Mouse (Mus musculus): Measurements from ENCODE around the gene Lypd5. TPM values are rescaled to one million over a fixed set of nuclear protein-coding genes. Genes with fewer than 3 reads are reported as not detected.

Gene Lypd5
- total and polyA plus RNA-seq, 2 experiments from 2014 or later, result 0.13 TPM; not detected in 1

- ATAC-seq (no peak), DNase-seq (ENCODE audit: low spot score) (no peak)
- no peak overlapping the region for H3K4me3 ChIP-seq (ENCODE audit: low read length)
- H3K27me3 ChIP-seq (ENCODE audit: insufficient read depth, low read length), result no peaks in the 10 kb centered on the region
- WGBS, result 77% methylated on average over 4 of the region's 4 CpGs
- TF ChIP-seq CTCF (IDR thresholded peaks at IDR 0.05; ENCODE audit: low read depth), result no peak
- H3K9me3 ChIP-seq (ENCODE audit: low read length), result no peaks in the 10 kb centered on the region
- no peaks in the 10 kb centered on the region for H3K36me3 ChIP-seq (ENCODE audit: insufficient read depth, low read length)
- H3K4me1 ChIP-seq (ENCODE audit: insufficient read depth, low read length), result no peaks in the 10 kb centered on the region
- no peak overlapping the region for H3K4me2 ChIP-seq (ENCODE audit: low read depth, low read length)
- H3K27ac ChIP-seq, result no peak overlapping the region
- no peak overlapping the region for H3K9ac ChIP-seq (replicated peaks; ENCODE audit: low read length)
Measured at GRCm38 (mm10) chr7:24322593-24322992, 26.4 kb upstream of the Lypd5 start.

GRCm38 (mm10) chr7:24325197-24325596, 23.8 kb upstream of the Lypd5 start:
- no peak overlapping the region for H3K27ac ChIP-seq
- no peak overlapping the region for H3K4me3 ChIP-seq (ENCODE audit: low read length)
- no peak for ATAC-seq
- no peak for TF ChIP-seq CTCF (IDR thresholded peaks at IDR 0.05; ENCODE audit: low read depth)
- H3K36me3 ChIP-seq (ENCODE audit: insufficient read depth, low read length), result no peaks in the 10 kb centered on the region
- peak overlapping the region; percentile 59 for H3K4me2 ChIP-seq (ENCODE audit: low read depth, low read length)
- no peaks in the 10 kb centered on the region for H3K27me3 ChIP-seq (ENCODE audit: insufficient read depth, low read length)
- H3K9ac ChIP-seq (replicated peaks; ENCODE audit: low read length), result no peak overlapping the region
- peak; percentile 45 for DNase-seq (ENCODE audit: low spot score)
- WGBS, result 58% methylated on average over 6 of the region's 6 CpGs
- H3K9me3 ChIP-seq (ENCODE audit: low read length), result no peaks in the 10 kb centered on the region
- H3K4me1 ChIP-seq (ENCODE audit: insufficient read depth, low read length), result no peaks in the 10 kb centered on the region

GRCm38 (mm10) chr7:24325675-24326128, 23.3 kb upstream of the Lypd5 start:
- 5% methylated on average over 13 of the region's 13 CpGs for WGBS
- Histone ChIP-seq H3K27me3 (ENCODE audit: insufficient read depth, low read length) (no peaks in the 10 kb centered on the region), H3K4me1 (ENCODE audit: insufficient read depth, low read length) (no peaks in the 10 kb centered on the region), H3K27ac (no peak overlapping the region), H3K9ac (replicated peaks; ENCODE audit: low read length) (0 out of 2 replicates have a peak overlapping the region, but pooled peaks have one; percentile 2), H3K4me3 (ENCODE audit: low read length) (peak overlapping the region; percentile 21), H3K9me3 (ENCODE audit: low read length) (no peaks in the 10 kb centered on the region), H3K36me3 (ENCODE audit: insufficient read depth, low read length) (no peaks in the 10 kb centered on the region), H3K4me2 (ENCODE audit: low read depth, low read length) (peak overlapping the region; percentile 59)
- DNase-seq (ENCODE audit: low spot score) (peak; percentile 14), ATAC-seq (peak; percentile 69)
- TF ChIP-seq CTCF (IDR thresholded peaks at IDR 0.05; ENCODE audit: low read depth), result no peak

GRCm38 (mm10) chr7:24326273-24327135, 22.5 kb upstream of the Lypd5 start:
- H3K36me3 ChIP-seq (ENCODE audit: insufficient read depth, low read length), result no peaks in the 10 kb centered on the region
- TF ChIP-seq CTCF (IDR thresholded peaks at IDR 0.05; ENCODE audit: low read depth), result no peak
- H3K9me3 ChIP-seq (ENCODE audit: low read length), result no peaks in the 10 kb centered on the region
- H3K27me3 ChIP-seq (ENCODE audit: insufficient read depth, low read length), result no peaks in the 10 kb centered on the region
- H3K4me3 ChIP-seq (ENCODE audit: low read length), result peak overlapping the region; percentile 21
- H3K4me2 ChIP-seq (ENCODE audit: low read depth, low read length), result peak overlapping the region; percentile 59
- H3K4me1 ChIP-seq (ENCODE audit: insufficient read depth, low read length), result no peaks in the 10 kb centered on the region
- DNase-seq (ENCODE audit: low spot score), result peak; percentile 42
- no peak overlapping the region for H3K27ac ChIP-seq
- ATAC-seq, result peak; percentile 63; the same call in 1 of the 2 replicates
- 30% methylated on average over 20 of the region's 20 CpGs for WGBS
- 0 out of 2 replicates have a peak overlapping the region, but pooled peaks have one; percentile 2 for H3K9ac ChIP-seq (replicated peaks; ENCODE audit: low read length)

- Histone ChIP-seq H3K27ac (no peak overlapping the region), H3K4me1 (ENCODE audit: insufficient read depth, low read length) (no peaks in the 10 kb centered on the region), H3K4me3 (ENCODE audit: low read length) (no peak overlapping the region), H3K9me3 (ENCODE audit: low read length) (no peaks in the 10 kb centered on the region), H3K36me3 (ENCODE audit: insufficient read depth, low read length) (no peaks in the 10 kb centered on the region), H3K9ac (replicated peaks; ENCODE audit: low read length) (no peak overlapping the region), H3K27me3 (ENCODE audit: insufficient read depth, low read length) (no peaks in the 10 kb centered on the region), H3K4me2 (ENCODE audit: low read depth, low read length) (no peak overlapping the region)
- no peak for TF ChIP-seq CTCF (IDR thresholded peaks at IDR 0.05; ENCODE audit: low read depth)
- 91% methylated on average over 14 of the region's 14 CpGs for WGBS
- ATAC-seq (no peak), DNase-seq (ENCODE audit: low spot score) (no peak)
Measured at GRCm38 (mm10) chr7:24327281-24327975, 21.6 kb upstream of the Lypd5 start.

- DNase-seq (ENCODE audit: low spot score) (no peak), ATAC-seq (no peak)
- Histone ChIP-seq H3K4me3 (ENCODE audit: low read length) (no peak within 1 kb of the TSS), H3K27ac (no peak within 1 kb of the TSS), H3K9me3 (ENCODE audit: low read length) (no peaks in the 10 kb centered on the region), H3K4me1 (ENCODE audit: insufficient read depth, low read length) (no peaks in the 10 kb centered on the region), H3K36me3 (ENCODE audit: insufficient read depth, low read length) (no peaks in the 10 kb centered on the region), H3K9ac (replicated peaks; ENCODE audit: low read length) (no peak within 1 kb of the TSS), H3K4me2 (ENCODE audit: low read depth, low read length) (0 out of 2 replicates have a peak within 1 kb of the TSS, but pooled peaks have one; percentile 11), H3K27me3 (ENCODE audit: insufficient read depth, low read length) (no peaks in the 10 kb centered on the region; the same call in 1 of the 2 replicates)
- WGBS, result 51% methylated on average over 49 of the region's 49 CpGs
- no peak for TF ChIP-seq CTCF (IDR thresholded peaks at IDR 0.05; ENCODE audit: low read depth)
Measured at GRCm38 (mm10) chr7:24333304-24333986, 15.6 kb upstream of the Lypd5 start, which contains the start of gene Tescl. Tescl (minus strand) TSS chr7:24333936.

Measured in hindbrain, postnatal 0 days (tissue).